Mouse (Mus musculus): ENCODE measurements around the gene Myzap.

DNA sequence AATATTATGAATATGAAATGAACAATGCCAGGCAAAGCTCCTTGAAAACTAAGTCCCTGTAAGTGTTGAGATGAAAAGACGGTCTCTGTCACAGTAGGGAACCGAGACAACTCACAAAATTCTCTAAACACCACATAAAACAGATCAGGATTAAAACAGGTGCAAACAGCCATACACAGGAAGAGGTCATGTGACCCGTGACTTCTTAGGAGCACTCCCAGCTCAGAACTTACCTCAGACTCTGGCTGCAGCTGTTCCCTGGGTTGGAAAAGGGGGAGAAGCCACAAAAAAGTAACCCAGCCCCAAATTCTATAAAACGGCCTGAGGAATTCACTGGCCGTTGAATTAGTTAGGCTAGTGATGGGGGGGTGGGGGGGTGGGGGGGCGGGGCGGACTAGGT lies 22.0 kb downstream of the Myzap start:
- TF ChIP-seq POLR2A (IDR thresholded peaks at IDR 0.05; ENCODE audit: borderline replicate concordance, control insufficient read depth, low read depth, low read length) (no peak), CTCF (IDR thresholded peaks at IDR 0.05; ENCODE audit: control insufficient read depth, insufficient read depth, low read length) (no peak)

All from bone marrow, adult 2 months (tissue).